Mouse (Mus musculus) neutrophil, adult 83 days (primary cell): ENCODE data around the gene Dclre1b. TPM values are rescaled to one million over a fixed set of nuclear protein-coding genes. Genes with fewer than 3 reads are reported as not detected.

Experiments
- total RNA-seq, 2 experiments: library from RNA; stranded (reverse); gene quantifications; one replicate each; pipeline ENCODE4 v1.2.4; 2023

Dclre1b gene
- 10 to 100 TPM; 51.9 to 71.4 TPM for total RNA-seq

GRCm38 (mm10) chr3:103808891-103809798, at the start of gene Dclre1b, which contains the start of the genes Ap4b1 and Gm43064:
Dclre1b (minus strand) TSS chr3:103809444.
Ap4b1 (plus strand) TSS chr3:103809520.
Gm43064 (plus strand) TSS chr3:103809573.

GRCm38 (mm10) chr3:103832426-103832825, 23.2 kb upstream of the Dclre1b start, which contains the start of gene Bcl2l15:
Bcl2l15 (plus strand) TSS chr3:103832601.

GRCm38 (mm10) chr3:103791230-103792110, 17.8 kb downstream of the Dclre1b start, which contains the start of gene Hipk1:
Hipk1 (minus strand) TSS chr3:103791563.

Other genes starting within 250 kb of the Dclre1b start
- not detected for gene Syt6, start 234.2 kb downstream of the Dclre1b start, total RNA-seq
- gene Atg4a-ps, start 163.4 kb downstream of the Dclre1b start, total RNA-seq: 1 to 10 TPM in 1 of 2 experiments, not detected in 1; 2.6 TPM
- 1 to 10 TPM; 4.7 to 6.1 TPM for gene Olfml3, start 71.4 kb downstream of the Dclre1b start, total RNA-seq
- not detected for gene Gm10964, start 70.1 kb downstream of the Dclre1b start, total RNA-seq
- 100 to 1,000 TPM; 377 to 417 TPM for gene Hipk1, start 17.9 kb downstream of the Dclre1b start, total RNA-seq
- gene Ap4b1, start 76 bp upstream of the Dclre1b start, total RNA-seq: 10 to 100 TPM; 17.3 to 18.5 TPM
- gene Gm43064, start 129 bp upstream of the Dclre1b start, total RNA-seq: under 1 TPM; 0.39 to 0.64 TPM
- 1 to 10 TPM; 1.7 to 4.3 TPM for gene Bcl2l15, start 23.2 kb upstream of the Dclre1b start, total RNA-seq
- 10 to 100 TPM; 59.9 to 62.3 TPM for gene Ptpn22, start 50.4 kb upstream of the Dclre1b start, total RNA-seq
- 10 to 100 TPM; 19.5 to 21.8 TPM for gene Rsbn1, start 104.7 kb upstream of the Dclre1b start, total RNA-seq
- 10 to 100 TPM; 10.3 to 11.2 TPM for gene Phtf1, start 158.7 kb upstream of the Dclre1b start, total RNA-seq